Mouse (Mus musculus): ENCODE measurements around the gene Lst1.

GRCm38 (mm10) chr17:35200398-35200797 is 12.2 kb upstream of the Lst1 start:
- TF ChIP-seq CTCF (IDR thresholded peaks at IDR 0.05; ENCODE audit: low read depth) (no peak), EP300 (optimal IDR thresholded peaks at IDR 0.05) (no peak)
